Mouse (Mus musculus) thymus, adult 2 months (tissue): Measurements from ENCODE around the gene Col6a4.

ENCODE experiments used
- CTCF ChIP-seq: fragments of 200-500 bp; IDR thresholded peaks from 2 replicates; pipeline ENCODE4 v1.5.1; 2012; ENCODE audit warnings: mild to moderate bottlenecking, control low read depth, low read length, moderate library complexity, borderline replicate concordance; ENCODE audit not compliant: control insufficient read depth, poor library complexity, insufficient read depth; ENCODE audit errors: extremely low read depth
- POLR2A ChIP-seq: fragments of 200-500 bp; IDR thresholded peaks from 2 replicates; pipeline ENCODE4 v1.6.1; 2012; ENCODE audit warnings: mild to moderate bottlenecking, low read length, control low read depth, moderate library complexity; ENCODE audit not compliant: control insufficient read depth, poor library complexity, insufficient read depth; ENCODE audit errors: extremely low read depth

- TF ChIP-seq CTCF = no peak
- no peak for TF ChIP-seq POLR2A
Observed at GRCm38 (mm10) chr9:106053446-106053845, 43.1 kb downstream of the Col6a4 start.
